Mouse (Mus musculus) kidney, postnatal 10 days (tissue): ENCODE data around the gene Aqp8.

Source experiments
- DNase-seq: peaks from one replicate; pipeline ENCODE4 v3.0.0; 2021; ENCODE audit warnings: mixed read lengths

Aqp8 gene

DNA sequence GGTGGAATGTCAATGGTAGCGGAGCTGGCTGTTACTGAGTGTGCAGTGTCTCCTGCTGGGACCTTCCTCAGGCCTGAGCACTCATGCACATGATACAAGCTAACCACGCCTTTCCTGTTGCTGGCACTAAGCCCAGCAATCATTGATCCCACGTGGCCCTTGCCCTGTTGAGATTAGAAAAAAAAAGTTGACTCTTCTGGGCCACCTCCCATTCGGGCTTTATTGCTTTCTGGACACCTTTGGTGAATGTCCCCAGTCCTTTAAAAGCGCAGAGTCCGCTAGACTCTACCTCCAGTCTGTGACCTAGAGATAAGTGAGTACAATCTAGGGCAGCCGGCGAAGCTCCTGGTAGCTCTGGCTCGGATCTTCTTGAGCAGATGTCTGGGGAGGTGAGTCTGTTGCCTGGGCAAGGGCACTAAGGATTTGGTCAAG is at the start of gene Aqp8:
Gene Aqp8 (plus strand): TSS at position 222 of the 432 bp plus-strand sequence.
- peak; percentile 72 for DNase-seq

DNA sequence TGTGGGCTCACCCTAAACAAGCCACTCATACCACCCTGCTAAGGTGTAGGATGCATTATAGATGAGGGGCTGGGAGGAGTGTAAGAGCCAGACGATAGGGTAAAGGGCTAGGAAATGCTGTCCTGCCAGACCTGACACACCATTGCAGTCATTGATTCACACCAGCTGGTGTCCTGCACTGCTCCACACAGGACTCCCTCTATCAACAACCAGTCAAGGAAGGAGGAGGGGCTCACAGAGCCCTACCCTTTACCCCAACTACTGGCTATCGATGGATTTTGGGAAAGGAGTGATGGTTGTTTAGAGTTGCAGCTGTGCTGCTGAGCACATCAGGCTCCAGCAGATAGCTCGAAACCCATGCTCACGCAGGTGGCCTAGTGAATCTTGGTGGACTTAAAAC is 45.3 kb upstream of the Aqp8 start:
- DNase-seq = no peak

DNA sequence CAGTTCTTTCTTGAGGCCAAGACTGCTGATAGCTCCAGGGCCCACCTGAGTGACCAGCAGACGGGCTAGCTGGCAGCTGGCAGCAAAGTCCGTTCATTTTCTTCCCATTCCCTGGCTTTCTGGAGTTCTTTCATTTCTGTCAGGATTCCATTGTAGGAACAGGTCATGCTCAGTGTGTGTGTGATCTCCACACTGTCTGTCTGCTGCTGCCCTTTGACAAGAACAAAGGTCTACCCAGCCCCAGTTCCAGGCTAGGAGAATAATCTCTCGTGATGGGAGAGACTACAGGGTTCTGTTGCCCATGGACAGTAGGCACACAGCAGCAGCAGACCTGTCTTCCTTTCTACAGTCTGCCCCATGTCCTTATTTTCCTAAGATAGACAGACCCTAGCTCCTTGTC is 44.4 kb upstream of the Aqp8 start:
- DNase-seq = no peak

DNA sequence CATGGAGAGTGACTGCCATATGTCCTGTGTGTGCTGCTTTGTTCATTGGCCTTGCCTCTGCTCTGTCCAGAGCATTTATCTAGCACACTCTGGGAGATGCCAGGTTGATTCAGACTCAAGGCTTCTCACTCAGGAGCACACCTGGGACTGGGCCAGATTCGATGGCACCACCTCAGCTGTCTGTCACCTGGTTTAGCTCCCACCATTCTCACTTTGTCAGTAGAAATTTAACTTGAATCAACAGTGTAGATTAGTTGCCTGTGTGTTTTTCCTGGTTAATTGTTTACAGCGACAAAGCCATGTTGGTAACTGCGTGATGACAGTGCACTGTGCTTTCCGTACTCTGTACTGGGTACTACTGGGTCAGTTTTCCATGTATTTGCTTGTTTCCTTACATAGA is 42.1 kb upstream of the Aqp8 start:
- DNase-seq = peak; percentile 56

DNA sequence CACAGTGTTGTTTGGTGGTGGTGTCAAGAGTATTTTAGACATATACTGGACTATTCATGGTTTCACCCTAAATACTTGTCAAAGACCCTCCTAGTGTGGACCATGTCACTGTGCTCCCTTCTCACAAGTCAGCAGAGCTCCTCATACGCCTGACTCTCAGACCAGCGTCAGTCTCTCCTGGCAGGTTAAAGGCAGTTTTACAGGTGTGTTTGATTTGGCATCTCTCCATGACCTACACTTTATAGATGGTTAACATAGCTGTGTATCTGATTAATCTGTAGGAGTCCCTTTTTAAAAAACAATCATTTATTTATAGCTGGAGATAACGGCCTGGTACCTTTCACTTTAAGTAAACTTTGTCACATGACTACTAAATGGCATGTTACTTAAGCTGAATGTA is 40.1 kb upstream of the Aqp8 start:
- no peak for DNase-seq

DNA sequence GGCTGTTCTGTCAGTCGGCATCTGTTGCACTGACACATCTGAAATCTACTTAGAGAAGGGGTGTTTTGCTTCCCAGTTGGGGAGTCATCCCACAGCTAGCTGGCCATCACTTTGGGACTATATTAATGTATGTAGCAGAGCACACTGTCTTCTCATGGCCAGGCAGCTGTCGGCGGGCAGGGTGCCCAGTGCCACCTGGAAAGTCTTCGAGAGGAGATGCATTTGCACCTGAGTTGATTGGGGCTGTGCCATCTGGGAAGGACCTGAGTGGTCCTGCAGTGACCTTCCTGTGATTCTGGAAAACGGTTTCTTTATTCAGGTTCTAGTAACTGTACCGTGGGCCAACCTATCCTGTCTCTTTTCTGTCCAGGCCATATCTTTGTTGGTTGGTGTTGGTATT is 37.8 kb upstream of the Aqp8 start:
- no peak for DNase-seq

DNA sequence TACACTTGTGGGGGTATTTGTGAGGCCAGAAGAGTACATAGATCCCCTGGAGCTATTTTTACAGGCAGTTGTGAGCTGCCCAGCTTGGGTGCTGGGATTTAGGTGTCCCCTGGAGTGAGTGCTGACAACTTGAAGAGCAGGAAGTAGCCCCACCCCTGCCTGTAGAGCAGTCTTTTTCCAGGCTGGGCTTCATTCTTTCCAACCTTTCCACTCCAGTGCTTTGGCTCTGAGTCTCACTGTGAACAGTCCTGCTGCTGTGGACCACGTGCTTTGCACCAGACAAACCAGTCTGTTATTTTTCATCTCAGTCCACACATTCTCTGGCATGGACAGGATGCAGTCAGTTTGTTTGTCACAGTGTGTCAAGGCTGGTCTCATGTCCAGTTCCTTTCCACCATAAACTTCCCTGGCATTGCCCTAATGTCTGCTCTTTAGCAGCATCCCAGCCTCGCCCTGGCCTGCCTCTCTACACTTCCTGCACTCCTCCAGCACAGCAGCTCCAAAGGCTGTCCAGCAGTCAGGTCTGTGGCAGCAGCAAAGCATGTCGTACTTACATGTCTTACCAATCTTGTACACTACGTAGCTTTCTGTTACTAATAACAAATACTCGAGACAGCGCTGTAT is 36.8 kb upstream of the Aqp8 start:
- peak; percentile 38 for DNase-seq

DNA sequence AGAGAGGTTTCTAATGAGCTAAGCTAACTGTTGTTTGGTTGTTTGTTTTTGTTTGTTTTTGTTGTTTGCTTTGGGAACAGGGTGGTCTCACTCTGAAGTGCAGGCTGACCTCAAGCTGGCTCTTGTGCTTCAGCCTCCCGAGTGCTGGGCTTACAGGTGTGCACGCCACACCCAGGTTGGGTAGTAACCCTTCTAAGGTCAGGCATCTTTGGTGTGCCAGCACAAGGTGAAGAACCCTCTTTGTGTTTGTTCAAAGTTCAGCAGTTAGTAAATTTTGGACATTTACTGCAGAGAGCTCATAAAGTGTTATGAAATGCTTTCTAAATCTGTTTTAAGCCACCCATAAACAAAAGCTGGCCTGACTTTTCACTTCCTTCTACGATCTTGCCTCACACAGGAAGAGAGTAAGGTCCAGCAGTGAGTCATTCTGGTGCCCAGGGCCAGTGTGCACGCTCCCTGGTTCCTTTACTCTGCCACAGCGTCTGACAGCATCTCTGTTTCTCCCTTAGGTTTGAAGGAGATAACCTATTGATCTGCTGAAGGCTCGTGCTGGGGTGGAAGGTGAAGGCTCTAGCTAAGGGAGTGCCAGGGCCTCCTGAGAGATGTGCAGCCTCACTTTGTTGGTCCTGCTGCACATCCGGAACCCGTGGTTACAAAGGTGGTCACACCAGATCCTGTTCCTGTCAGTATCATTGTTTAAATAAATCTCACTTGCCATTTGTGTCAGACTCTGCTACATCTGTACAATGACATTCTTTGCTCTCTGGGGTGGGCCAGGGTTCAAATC is 32.3 kb upstream of the Aqp8 start:
- DNase-seq = no peak

DNA sequence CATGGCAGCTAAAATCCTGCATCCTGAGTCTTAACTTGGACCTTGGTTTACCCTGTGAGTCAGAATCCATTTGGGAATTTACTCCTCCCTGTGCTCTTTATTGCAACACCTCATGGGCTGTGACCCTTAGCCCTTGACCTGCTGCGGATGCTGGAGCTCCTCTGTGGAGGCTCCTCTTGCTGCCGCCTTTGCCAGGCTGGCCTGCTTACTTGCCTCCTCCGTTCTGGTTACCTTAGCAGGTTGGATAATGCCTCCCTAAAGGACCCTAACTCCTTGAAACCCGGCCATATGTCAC is 31.7 kb upstream of the Aqp8 start:
- no peak for DNase-seq

DNA sequence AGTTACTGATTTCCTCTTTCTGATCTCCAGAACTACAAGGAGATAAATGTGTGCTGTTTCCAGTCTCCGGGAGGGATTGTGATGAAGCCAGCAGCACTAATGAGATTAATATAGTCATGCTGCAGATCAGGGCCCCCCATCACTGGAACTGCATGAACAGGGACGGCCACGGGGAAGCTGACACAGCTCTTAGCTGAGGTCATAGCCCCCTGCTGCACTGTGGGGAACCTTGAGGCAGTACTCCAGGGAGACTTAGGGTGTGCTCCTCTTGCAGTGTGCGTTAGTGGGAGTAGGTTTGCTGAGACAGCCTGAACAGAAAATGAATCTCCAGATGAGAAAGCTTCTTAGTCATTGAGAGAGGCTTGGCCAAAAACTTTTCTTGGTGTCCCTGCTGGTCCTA is 30.9 kb upstream of the Aqp8 start:
- DNase-seq = no peak

DNA sequence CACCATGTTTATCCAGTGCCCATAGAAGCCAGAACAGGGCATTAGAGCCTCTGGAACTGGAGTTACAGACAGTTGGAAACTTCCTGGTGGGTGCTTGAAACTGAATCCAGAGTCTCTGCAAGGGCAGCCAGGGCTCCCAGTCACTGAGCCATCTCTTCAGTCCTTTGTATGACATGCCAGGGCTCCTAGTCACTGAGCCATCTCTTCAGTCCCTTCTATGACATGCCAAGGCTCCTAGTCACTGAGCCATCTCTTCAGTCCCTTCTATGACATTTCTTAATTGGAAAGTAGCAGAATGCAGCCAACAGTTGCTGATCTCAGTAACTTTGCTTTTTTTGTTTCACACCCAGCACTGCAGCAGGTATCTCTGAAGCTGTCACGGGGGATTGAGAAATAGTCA is 20.0 kb upstream of the Aqp8 start:
- DNase-seq = no peak

DNA sequence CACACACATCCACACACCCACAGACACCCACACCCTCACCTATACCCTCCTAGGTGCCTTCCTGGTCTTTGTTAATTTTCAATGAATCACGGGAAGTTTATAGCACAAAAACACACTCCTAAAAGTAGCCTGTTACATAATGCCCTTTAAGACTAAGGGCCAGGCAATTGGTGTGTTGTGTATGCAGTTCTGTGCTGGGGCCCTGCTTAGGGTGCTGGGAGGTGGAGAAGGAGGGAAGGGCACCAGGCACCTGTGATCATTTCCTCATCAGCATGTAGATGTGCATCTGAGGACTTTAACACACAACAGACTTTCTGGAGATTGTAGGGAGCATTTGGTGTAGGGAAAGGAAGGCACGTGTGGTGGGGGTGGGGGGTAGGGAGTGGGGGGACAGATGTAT is 13.3 kb upstream of the Aqp8 start:
- no peak for DNase-seq

DNA sequence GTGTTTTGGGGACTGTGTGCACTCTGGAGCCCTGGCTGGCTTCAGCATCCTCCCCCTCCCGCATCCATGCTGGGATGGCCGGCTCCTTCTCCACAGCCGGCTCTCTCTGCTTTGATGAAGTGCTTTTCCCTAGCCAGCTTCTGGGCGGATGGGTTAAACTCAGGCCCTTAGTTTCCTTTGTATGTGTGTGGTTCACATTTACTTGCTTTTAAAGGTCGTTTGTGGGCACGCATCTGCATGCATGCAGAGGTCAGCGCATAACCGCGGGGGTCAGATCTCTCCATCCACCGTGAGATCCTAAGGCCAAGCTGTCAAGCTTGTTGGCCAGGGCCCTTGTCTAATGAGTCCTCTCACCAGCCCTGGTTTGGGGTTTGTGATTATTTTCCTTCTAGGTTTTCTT is 12.4 kb upstream of the Aqp8 start:
- DNase-seq = no peak

DNA sequence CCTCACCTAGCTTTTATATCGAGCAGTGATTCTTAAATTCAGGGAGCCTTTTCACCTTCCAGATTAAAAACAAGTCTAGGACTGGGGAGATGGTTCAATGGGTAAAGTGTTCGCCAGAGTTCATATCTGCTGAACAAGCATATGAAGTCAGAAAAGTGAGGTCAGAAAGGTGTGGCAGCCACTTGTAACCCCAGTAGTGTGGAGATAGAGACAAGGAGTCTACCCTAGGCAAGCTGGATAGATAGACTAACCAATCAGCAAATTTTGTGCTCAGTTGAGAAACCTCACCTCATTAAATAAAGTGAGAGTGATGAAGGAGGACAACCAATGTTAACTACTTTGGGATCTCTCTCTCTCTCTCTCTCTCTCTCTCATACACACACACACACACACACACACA is 11.6 kb upstream of the Aqp8 start:
- DNase-seq = no peak

DNA sequence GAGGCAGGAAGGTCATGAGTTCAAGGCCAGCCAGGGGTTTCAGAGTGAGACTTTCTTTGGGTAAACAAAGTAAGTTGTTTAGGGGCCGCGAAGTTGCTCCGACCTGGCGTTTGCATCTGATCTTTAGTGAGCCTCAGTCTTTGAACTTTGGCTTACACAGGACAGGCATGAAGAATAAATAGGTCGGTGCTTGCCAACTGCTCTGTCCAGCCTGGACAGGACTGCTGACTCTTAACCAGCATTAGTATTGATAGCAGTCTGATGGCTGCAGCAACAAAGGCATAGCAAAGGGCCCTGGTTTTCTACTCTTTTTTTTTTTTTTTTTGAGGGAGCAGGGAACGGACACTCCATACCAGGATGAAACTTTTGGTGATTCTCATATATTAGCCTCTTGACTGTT is 9.5 kb upstream of the Aqp8 start:
- no peak for DNase-seq

DNA sequence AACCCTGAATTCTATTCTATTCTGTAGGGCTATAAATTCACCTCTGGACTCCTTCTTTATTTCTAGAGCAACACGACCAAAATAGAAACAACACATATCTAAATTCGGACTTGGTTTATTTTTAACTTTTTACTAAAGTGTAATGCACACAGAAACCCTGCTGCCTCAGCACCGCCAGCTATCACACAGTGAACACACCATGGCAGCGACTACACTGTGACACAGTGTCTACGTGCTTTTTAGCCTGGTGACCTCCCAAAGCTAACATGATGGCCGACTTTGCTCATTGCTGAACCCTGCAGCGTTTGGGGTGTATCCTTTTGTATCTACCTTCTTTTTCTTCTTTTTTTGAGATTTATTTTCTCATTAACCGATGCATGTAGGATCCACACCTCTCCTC is 9.0 kb upstream of the Aqp8 start:
- no peak for DNase-seq

DNA sequence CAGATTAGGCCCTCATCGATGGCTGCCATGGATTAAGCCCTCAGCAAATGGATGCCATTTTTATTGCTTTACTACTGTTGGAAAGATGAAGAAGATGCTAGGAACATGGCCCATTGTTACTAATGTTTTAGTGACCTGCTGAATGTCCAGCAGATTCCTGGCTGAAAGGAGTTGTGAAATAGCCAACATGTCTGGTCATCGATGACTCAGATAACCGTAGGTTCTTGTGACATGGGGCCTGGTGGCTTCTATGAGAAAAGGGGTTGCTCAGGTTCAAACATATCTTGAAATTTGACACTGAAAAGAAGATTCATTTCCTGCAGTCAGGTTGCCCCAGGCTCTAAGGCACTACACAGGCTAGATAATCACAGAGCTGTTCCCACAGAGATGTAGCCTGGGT is 7.0 kb upstream of the Aqp8 start:
- no peak for DNase-seq

DNA sequence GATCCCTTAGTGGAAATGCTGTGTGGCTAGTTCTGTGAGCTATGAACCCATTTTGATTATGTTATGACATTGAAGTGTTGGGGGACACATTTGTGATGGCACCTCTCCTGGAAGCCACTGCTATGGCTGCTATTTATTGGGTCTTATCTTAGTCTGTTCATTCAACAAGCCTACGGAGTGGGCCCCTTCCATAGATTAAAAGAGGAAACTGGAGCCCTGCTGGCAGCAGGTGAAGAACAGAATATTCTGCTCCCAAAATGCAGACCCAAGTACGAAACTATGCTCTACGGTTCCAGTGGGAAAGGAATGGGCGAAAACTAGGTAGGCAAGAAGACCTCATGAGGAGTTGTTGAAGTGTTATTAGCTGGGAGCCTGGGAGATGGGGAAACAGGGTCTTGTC is 3.8 kb upstream of the Aqp8 start:
- DNase-seq = no peak

DNA sequence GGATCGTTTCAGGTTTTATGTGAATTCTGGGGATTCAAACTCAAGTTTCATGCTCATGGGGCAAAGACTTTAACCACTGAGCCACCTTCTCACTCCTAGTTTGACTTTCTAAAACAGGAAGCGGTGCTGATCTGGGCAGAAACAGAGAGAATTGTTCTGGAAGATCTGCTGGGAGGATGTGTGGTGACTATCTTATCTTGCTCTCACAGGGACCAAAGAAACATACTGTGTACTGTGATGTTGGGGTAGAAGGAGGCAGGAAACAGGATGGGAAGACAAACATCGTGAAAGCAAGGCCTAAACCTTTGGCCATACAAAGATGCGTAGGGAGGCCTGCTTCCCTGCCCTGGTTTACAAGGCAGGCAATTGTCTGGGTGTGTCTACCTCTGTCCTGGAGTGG is 2.8 kb upstream of the Aqp8 start:
- no peak for DNase-seq

DNA sequence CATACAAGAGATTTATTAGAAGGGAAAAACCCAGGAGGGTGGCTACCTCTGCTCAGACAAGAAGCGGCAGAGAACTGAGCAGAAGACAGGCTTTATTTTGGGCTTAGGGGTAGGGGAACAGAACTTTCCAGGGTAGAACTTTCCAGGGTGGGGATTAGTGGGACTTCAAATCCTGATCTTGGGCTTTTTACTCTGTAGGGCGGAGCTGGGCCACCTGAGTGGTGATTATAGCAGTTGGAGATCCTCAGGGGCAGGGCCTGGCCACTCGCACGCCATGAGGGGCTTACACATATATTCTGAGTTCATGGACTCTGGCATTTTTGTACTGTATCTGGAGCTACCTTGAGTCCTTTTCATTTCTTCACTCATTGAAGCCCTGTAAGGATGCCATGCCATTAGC is 775 bp upstream of the Aqp8 start:
- no peak for DNase-seq

DNA sequence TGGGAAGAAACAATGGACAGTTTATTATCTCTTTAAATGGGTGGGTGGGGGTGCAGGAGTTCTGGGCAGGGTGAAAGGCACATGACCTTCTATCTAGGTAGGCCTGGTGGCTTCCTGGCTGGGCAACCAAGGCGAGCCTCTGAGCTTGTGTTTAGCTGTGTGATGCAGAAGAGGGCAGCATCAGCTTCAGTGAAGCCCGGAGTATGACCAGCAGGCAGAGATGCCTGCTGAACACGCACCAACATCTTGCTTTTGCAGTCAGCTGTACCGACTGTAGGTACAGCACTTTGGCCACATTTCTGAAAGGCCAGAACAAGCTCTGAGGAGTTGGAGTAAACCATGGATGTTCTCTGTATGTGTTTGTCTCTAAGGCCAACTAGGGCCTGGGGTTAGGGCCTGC is 1.5 kb downstream of the Aqp8 start:
- no peak for DNase-seq

DNA sequence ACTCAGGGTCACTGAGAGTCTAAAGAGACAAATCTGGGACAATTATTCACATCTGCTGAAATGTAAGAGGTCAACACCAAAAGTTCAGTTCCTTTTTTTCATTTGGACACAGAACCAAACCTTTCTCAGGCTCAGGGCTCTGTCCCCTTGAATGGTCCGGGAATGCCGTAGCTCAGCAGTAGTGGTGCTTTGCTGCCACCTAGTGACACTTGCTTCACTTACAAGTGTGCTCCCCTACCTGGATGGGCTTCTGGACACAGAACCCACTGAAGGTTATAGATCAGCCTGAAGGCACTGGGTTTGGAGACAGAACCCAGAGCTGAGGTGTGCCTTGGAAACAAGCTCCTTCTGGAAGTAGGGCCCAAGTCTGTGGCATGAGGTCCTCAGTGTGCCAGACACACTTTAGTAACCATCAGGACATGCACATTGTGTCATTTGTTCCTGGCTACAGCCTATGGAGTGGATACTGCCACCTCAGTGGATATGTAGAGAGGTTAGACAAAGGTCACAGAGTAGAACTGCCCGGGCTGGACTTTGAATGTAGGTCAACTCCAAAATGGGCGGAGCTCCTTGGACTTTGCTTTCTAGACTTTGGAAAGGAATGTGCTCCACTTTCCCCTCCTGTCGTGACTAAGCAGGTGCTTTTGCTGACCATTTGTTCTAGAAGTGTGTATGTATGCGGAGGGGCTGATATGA is 3.7 kb downstream of the Aqp8 start:
- DNase-seq = peak; percentile 88

DNA sequence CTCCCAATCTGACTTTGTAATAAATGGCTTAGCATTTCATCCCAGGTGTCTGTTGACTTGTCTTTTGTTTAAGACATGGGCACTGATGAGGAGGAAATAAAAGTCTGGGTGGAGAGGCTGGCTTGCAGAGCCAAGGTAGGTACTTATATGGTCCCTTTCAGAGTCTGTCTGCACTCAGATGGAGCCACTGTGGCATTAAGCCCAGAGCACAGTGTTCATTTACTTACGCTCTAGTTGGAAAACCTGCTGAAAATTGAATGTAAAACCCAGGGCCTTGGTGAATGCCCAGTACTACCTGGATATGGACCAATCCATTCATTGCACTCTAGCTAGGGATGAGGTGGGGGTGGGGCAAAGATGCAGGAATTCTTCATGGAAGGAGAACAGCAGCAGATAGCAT is 5.9 kb downstream of the Aqp8 start:
- DNase-seq = no peak

DNA sequence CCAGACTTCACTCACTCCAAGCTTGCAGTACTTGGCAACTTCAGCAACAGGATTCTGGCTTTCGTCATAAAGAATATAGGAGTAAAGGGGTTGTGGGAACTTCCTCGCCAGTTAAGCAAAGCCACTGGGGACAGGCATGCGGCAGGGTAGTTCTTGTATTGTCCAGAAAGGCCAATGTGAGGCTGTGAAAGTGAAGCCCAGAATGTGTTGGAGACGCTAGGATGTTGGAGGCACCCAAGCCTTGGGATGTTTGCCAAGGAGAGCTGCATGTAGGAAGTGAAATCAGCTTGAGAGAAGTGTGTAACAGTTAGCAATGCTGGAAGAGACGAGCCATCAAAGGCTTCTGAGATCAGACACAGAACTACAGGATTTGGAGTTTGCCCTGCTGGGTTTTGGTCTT is 25.6 kb downstream of the Aqp8 start:
- DNase-seq = peak; percentile 45
